Mouse (Mus musculus) neural tube, embryonic 14.5 days (tissue): ENCODE results near the gene Rarg. TPM values are rescaled to one million over a fixed set of nuclear protein-coding genes. Genes with fewer than 3 reads are reported as not detected.

Experiments
- ATAC-seq: fragments of 200-750 bp; cut with Nextera tagmentation; 2 replicates; pipeline ENCODE4 v1.8.0; 2017; ENCODE audit warnings: low read depth, mild to moderate bottlenecking, moderate TSS enrichment, moderate library complexity
- H3K27ac ChIP-seq: fragments of 300-500 bp; sonication (generic); 2 replicates; pipeline ENCODE4 v1.5.1; 2014; ENCODE audit warnings: low read depth, mild to moderate bottlenecking, control low read depth, low read length, moderate library complexity, mixed read lengths
- H3K27me3 ChIP-seq: fragments of 300-500 bp; sonication (generic); 2 replicates; pipeline ENCODE4 v1.6.1; 2014; ENCODE audit warnings: low read length; ENCODE audit not compliant: control insufficient read depth, insufficient read depth
- H3K36me3 ChIP-seq: fragments of 300-500 bp; sonication (generic); 2 replicates; pipeline ENCODE4 v1.6.1; 2014; ENCODE audit warnings: low read length, mixed read lengths; ENCODE audit not compliant: control insufficient read depth, insufficient read depth
- H3K4me1 ChIP-seq: fragments of 300-500 bp; sonication (generic); 2 replicates; pipeline ENCODE4 v1.6.1; 2014; ENCODE audit warnings: low read length; ENCODE audit not compliant: control insufficient read depth, insufficient read depth
- H3K4me2 ChIP-seq: fragments of 300-500 bp; sonication (generic); 2 replicates; pipeline ENCODE4 v1.6.1; 2014; ENCODE audit warnings: mild to moderate bottlenecking, low read depth, low read length, control low read depth
- H3K4me3 ChIP-seq: fragments of 300-500 bp; sonication (generic); 2 replicates; pipeline ENCODE4 v1.5.1; 2014; ENCODE audit warnings: low read depth, low read length, control low read depth, mixed read lengths
- H3K9ac ChIP-seq: fragments of 300-500 bp; sonication (generic); replicated peaks from 2 replicates; pipeline ENCODE4 v1.6.1; 2014; ENCODE audit warnings: low read depth, mild to moderate bottlenecking, control low read depth, low read length, mixed read lengths
- H3K9me3 ChIP-seq: fragments of 300-500 bp; sonication (generic); 2 replicates; pipeline ENCODE4 v1.6.1; 2016; ENCODE audit warnings: low read length; ENCODE audit not compliant: control insufficient read depth
- WGBS: fragments of 180-500 bp; shearing (Covaris S2); extraction: QIAGEN DNeasy Blood & Tissue Kit; methylation state at CpG from one replicate; pipeline ENCODE4 v1.1.7; 2014; 5-methylcytosine and 5-hydroxymethylcytosine counted together
- polyA plus RNA-seq: library from polyadenylated mRNA; unstranded; fragments of >200 nt; fragmentation: Nextera tagmentation; extraction: Ambion mirVana; gene quantifications from 2 replicates; pipeline ENCODE4 v1.2.1, GENCODE M21; 2014

The Rarg gene
- polyA plus RNA-seq = 4.3 and 6.9 TPM in 2 replicates

- peak within 1 kb of the TSS; percentile 50 for H3K4me3 ChIP-seq
- H3K27ac ChIP-seq = no peak within 1 kb of the TSS
- H3K4me1 ChIP-seq = peaks cover 4% of the 10 kb centered on the region; the same call in 1 of the 2 replicates
- H3K36me3 ChIP-seq = no peaks in the 10 kb centered on the region
- peak; percentile 42; the same call in 1 of the 2 replicates for ATAC-seq
- peak within 1 kb of the TSS; percentile 47 for H3K9ac ChIP-seq
- 1% methylated on average over 37 of the region's 46 CpGs for WGBS
- H3K27me3 ChIP-seq = peaks cover 13% of the 10 kb centered on the region; the same call in 1 of the 2 replicates
- H3K4me2 ChIP-seq = peak within 1 kb of the TSS; percentile 92
- no peaks in the 10 kb centered on the region for H3K9me3 ChIP-seq
These were observed at the start of gene Rarg for GRCm38 (mm10) chr15:102257202-102258075. Gene Rarg (minus strand): TSS chr15:102257517.

GRCm38 (mm10) chr15:102302542-102302941 lies 45.2 kb upstream of the Rarg start:
- WGBS = 98% methylated on average over 6 of the region's 6 CpGs

GRCm38 (mm10) chr15:102296368-102297006 lies 39.2 kb upstream of the Rarg start:
- peak overlapping the region; percentile 16; the same call in 1 of the 2 replicates for H3K9ac ChIP-seq
- peaks cover 8% of the 10 kb centered on the region for H3K4me1 ChIP-seq
- no peaks in the 10 kb centered on the region for H3K36me3 ChIP-seq
- ATAC-seq = peak; percentile 52; the same call in 1 of the 2 replicates
- peak overlapping the region; percentile 45 for H3K4me3 ChIP-seq
- H3K27me3 ChIP-seq = no peaks in the 10 kb centered on the region
- peak overlapping the region; percentile 92 for H3K4me2 ChIP-seq
- H3K9me3 ChIP-seq = no peaks in the 10 kb centered on the region
- H3K27ac ChIP-seq = no peak overlapping the region
- WGBS = 5% methylated on average over 24 of the region's 24 CpGs

More at GRCm38 (mm10) chr15:102302542-102302941, 45.2 kb upstream of the Rarg start:
- no peaks in the 10 kb centered on the region for H3K36me3 ChIP-seq
- no peaks in the 10 kb centered on the region for H3K27me3 ChIP-seq
- no peak overlapping the region for H3K4me3 ChIP-seq
- no peaks in the 10 kb centered on the region for H3K4me1 ChIP-seq
- no peaks in the 10 kb centered on the region for H3K9me3 ChIP-seq
- no peak overlapping the region for H3K4me2 ChIP-seq
- no peak overlapping the region for H3K27ac ChIP-seq
- no peak overlapping the region for H3K9ac ChIP-seq
- no peak for ATAC-seq

- WGBS = 6% methylated on average over 25 of the region's 25 CpGs
- Histone ChIP-seq H3K4me1 (peaks cover 8% of the 10 kb centered on the region), H3K4me2 (peak within 1 kb of the TSS; percentile 92), H3K27me3 (no peaks in the 10 kb centered on the region), H3K36me3 (no peaks in the 10 kb centered on the region), H3K9ac (peak within 1 kb of the TSS; percentile 16), H3K27ac (peak within 1 kb of the TSS; percentile 18), H3K9me3 (no peaks in the 10 kb centered on the region), H3K4me3 (peak within 1 kb of the TSS; percentile 45)
- peak; percentile 98 for ATAC-seq
These were observed 38.5 kb upstream of the Rarg start, which contains the start of gene Espl1 for GRCm38 (mm10) chr15:102295633-102296367. Gene Espl1 (plus strand): TSS chr15:102296266.

- Histone ChIP-seq H3K9me3 (no peaks in the 10 kb centered on the region), H3K27me3 (no peaks in the 10 kb centered on the region), H3K27ac (no peak overlapping the region), H3K4me1 (no peaks in the 10 kb centered on the region), H3K4me3 (no peak overlapping the region), H3K36me3 (no peaks in the 10 kb centered on the region), H3K4me2 (no peak overlapping the region), H3K9ac (no peak overlapping the region)
- ATAC-seq = no peak
These were observed 30.1 kb upstream of the Rarg start for GRCm38 (mm10) chr15:102287395-102287794.

- no peaks in the 10 kb centered on the region for H3K27me3 ChIP-seq
- peaks cover 10% of the 10 kb centered on the region; the same call in 1 of the 2 replicates for H3K36me3 ChIP-seq
- no peaks in the 10 kb centered on the region for H3K9me3 ChIP-seq
- H3K27ac ChIP-seq = no peak overlapping the region
- no peak for ATAC-seq
- H3K9ac ChIP-seq = no peak overlapping the region
- no peak overlapping the region for H3K4me3 ChIP-seq
- WGBS = 71% methylated on average over 3 of the region's 3 CpGs
- peaks cover 9% of the 10 kb centered on the region for H3K4me1 ChIP-seq
- H3K4me2 ChIP-seq = no peak overlapping the region
These were observed 26.3 kb upstream of the Rarg start for GRCm38 (mm10) chr15:102283648-102284047.

- H3K4me1 ChIP-seq = peaks cover 9% of the 10 kb centered on the region
- H3K4me2 ChIP-seq = no peak overlapping the region
- no peak overlapping the region for H3K4me3 ChIP-seq
- no peak for ATAC-seq
- WGBS = 92% methylated on average over 8 of the region's 8 CpGs
- no peak overlapping the region for H3K27ac ChIP-seq
- no peaks in the 10 kb centered on the region for H3K27me3 ChIP-seq
- H3K9ac ChIP-seq = no peak overlapping the region
- no peaks in the 10 kb centered on the region for H3K9me3 ChIP-seq
- H3K36me3 ChIP-seq = peaks cover 10% of the 10 kb centered on the region; the same call in 1 of the 2 replicates
These were observed 25.4 kb upstream of the Rarg start for GRCm38 (mm10) chr15:102282463-102283292.

GRCm38 (mm10) chr15:102280623-102281022 lies 23.3 kb upstream of the Rarg start:
- Histone ChIP-seq H3K4me3 (peak overlapping the region; percentile 73; the same call in 1 of the 2 replicates), H3K27ac (no peak overlapping the region), H3K9me3 (no peaks in the 10 kb centered on the region), H3K27me3 (no peaks in the 10 kb centered on the region), H3K9ac (no peak overlapping the region), H3K36me3 (peaks cover 10% of the 10 kb centered on the region; the same call in 1 of the 2 replicates), H3K4me2 (peak overlapping the region; percentile 88; the same call in 1 of the 2 replicates), H3K4me1 (peaks cover 9% of the 10 kb centered on the region)
- ATAC-seq = no peak
- WGBS = 96% methylated on average over 19 of the region's 19 CpGs
